Mouse (Mus musculus): ENCODE data around the gene B230219D22Rik. TPM values are rescaled to one million over a fixed set of nuclear protein-coding genes. Genes with fewer than 3 reads are reported as not detected.
"Not testable (repeated sequence)": the region's sequence is repeated elsewhere in the genome, so short reads cannot be mapped to it uniquely, and the experiment has no call there.

The B230219D22Rik gene
- total RNA-seq (2022), result 10 to 100 TPM; 67.1 to 69.6 (median 68.9) TPM

GRCm38 (mm10) chr13:55692535-55693242, at the start of gene B230219D22Rik:
TSS of gene B230219D22Rik (plus strand) at chr13:55693124.
- DNase-seq (ENCODE audit: low spot score in 2 of 2), result peak; percentile 79 to 86

DNA sequence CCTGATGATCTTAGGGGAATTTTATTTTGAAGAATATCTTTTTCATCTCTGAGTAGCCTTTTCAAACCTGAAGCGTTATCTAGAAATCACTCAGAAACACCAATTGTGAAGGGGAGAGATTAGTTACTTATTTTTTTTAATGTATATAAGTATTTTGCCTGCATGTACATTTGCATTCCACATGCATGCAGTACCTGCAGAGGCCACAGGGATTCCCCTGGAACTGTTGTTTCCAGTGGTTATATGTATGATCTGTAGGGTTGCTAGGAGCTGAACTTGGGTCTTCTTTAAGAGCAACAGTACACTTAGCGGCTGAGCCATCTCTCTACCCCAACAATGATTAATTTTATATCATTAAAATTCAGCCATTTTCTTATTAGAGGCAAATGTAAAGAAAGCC, 48.4 kb upstream of the B230219D22Rik start:
- DNase-seq (ENCODE audit: low spot score in 2 of 2), result no peak

- no peak for DNase-seq (ENCODE audit: low spot score in 2 of 2)
These were observed 42.8 kb upstream of the B230219D22Rik start for GRCm38 (mm10) chr13:55650098-55650497.

- no peak for DNase-seq (ENCODE audit: low spot score in 2 of 2)
These were observed 41.9 kb upstream of the B230219D22Rik start for GRCm38 (mm10) chr13:55650980-55651379.

- no peak for DNase-seq (ENCODE audit: low spot score in 2 of 2)
These were observed 24.4 kb upstream of the B230219D22Rik start for GRCm38 (mm10) chr13:55668550-55668949.

DNA sequence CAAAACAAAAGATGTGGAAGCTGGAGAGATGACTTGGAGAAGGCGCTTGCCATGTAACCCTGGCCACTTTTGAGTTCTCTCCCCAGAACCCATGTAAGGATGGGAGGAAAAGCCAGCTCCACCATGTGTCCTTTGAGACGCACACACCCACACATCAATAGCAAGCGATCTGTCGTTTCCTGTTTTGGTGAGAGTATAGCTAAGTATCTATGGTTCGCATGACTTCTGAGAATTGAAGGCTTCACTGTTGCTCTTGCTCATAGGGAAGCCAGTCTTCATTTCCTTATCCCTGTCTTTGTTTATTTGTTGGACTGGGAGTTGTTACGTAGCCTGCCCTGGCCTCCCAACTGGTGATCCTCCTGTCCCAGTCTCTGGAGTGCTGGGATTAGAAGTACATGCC, 20.2 kb upstream of the B230219D22Rik start:
- DNase-seq (ENCODE audit: low spot score in 2 of 2), result no peak

- DNase-seq (ENCODE audit: low spot score in 2 of 2), result no peak
These were observed 15.6 kb upstream of the B230219D22Rik start for GRCm38 (mm10) chr13:55677364-55677763.

GRCm38 (mm10) chr13:55682201-55682600, 10.7 kb upstream of the B230219D22Rik start:
- DNase-seq (ENCODE audit: low spot score in 2 of 2), result no peak

DNA sequence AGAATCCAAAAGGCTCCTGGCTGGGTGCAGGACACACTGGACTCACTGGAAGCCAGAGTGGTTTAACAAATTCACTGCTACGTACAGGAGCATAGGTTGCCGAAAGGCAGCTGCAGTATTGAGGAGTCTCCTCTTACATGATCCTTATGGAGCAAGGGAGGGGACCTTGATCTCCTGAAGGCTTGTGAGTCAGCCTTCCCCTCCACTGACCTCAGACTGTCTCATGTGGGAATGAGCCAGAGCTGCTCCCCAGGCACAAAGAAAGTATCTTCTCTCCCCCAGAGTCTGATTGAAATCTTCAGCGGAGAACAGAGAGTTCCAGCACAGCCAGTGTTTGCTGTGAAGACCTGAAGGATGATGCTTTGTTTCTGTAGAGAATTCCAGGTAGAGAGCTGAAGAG, 9.3 kb upstream of the B230219D22Rik start:
- no peak for DNase-seq (ENCODE audit: low spot score in 2 of 2)

DNA sequence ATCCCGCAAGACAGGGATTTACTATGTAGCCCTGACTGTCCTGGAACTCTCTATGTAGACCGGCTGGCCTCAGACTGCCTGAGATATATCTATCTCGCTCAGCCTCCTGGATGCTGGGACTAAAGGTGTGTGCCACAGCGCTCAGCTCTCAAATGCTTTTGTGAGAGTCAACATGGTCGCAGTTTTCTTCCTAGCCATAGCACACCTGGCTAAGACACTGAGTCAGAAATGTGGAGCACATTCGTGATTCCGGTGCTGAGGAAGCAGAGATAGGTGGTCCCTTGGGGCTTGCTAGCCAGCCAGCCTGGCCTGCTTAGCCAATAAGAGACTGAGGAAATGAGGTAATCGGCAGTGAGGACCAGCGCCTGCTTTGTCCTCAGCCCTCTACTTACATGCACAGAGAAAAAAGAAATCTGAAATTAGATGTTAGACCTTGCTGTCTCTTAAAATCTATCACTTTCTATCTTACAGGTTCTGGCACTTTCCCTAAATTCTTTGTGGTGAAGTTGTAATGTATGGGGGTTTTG, 6.8 kb upstream of the B230219D22Rik start:
- DNase-seq (ENCODE audit: low spot score in 2 of 2), result no peak

- DNase-seq (ENCODE audit: low spot score in 2 of 2), result no peak
These were observed 4.9 kb upstream of the B230219D22Rik start for GRCm38 (mm10) chr13:55687927-55688602.

GRCm38 (mm10) chr13:55693243-55693721, 358 bp downstream of the B230219D22Rik start:
- DNase-seq (ENCODE audit: low spot score in 2 of 2), result no peak

DNA sequence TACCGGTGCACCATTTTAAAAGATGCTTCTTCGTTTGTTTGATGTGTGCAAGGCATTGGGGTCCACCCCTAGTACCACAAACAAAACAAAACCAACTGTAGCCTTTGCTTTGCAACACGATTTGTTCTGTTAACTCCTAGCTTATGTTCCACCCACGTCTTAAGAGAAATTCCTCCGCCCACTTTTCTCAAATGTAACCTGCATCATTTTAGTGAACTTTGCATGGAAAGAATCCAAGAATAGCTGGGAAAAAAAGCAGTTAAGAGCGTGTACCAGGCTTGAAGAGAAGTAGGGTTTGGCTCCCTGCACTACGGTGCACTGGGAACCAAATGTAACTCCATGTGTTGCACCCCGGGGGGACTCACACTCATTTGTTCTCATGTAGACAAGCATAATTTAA, 1.2 kb downstream of the B230219D22Rik start:
- DNase-seq (ENCODE audit: low spot score in 2 of 2), result no peak

DNA sequence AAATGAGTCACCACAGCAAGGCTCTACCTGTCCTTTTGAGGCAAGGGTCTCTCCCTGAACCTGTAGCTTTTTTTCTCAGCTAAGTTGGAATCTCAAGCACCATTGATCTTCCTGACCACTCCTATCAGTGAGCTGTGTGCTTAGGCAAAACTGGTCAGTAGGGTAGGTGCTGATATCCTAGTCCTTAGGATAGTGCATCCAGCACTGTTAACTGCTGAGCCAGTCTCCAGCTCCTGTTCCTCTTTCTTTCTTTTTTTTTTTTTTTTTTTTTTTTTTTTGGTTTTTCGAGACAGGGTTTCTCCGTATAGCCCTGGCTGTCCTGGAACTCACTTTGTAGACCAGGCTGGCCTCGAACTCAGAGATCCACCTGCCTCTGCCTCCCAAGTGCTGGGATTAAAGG, 3.1 kb downstream of the B230219D22Rik start:
- not testable (repeated sequence) for DNase-seq (ENCODE audit: low spot score in 2 of 2)

GRCm38 (mm10) chr13:55704301-55704700, 11.4 kb downstream of the B230219D22Rik start:
- no peak for DNase-seq (ENCODE audit: low spot score in 2 of 2)

DNA sequence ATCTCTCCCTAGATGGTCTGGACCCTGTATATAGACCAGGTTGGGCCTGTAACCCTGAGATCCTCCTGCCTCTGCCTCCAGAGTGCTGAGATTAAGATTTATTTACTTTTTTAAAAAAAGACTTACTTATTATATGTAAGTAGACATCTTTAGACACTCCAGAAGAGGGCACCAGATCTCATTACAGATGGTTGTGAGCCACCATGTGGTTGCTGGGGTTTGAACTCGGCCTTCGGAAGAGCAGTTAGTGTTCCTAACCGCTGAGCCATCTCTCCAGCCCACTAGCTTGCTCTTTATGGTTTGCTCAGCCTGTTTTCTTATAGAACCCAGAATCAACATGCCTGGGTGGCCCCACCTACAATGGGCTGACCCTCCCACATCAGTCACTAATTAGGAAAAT, 19.9 kb downstream of the B230219D22Rik start:
- DNase-seq (ENCODE audit: low spot score in 2 of 2), result no peak

DNA sequence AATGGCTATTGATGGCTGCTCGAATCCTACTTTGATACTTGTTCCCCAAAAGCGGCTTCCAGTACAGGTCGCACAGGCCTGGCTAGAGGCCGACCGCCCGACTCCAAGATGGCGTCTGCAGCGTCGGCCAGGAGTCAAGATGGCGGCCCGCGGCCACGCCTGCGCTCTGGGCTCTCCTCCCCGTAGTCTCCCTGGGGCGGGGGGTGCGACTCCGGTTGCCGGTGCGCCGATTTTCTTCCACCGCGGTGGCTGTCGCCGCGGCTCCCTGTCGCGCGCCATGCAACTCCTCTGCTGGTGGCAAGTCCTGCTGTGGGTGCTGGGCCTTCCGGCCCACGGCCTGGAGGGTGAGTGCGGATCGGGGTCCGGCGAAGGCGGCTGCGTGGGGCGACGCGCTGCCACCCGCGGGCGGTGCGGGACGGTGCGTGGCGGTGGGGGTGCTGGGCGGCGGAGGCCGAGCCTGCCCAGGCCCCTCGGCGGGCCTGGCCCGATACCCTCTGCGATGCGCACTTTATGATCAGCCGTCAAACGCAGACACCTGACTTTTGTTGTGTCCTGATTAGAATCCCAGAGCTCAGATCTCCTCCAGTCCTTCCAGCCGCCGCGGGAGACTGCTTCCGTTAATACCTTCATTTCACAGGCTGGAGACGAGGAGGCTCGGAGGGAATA, 21.7 kb downstream of the B230219D22Rik start, which contains the start of gene Txndc15:
Gene Txndc15, plus strand, starts transcription at position 150 of the 666 bp plus-strand sequence.
- DNase-seq (ENCODE audit: low spot score in 2 of 2), result peak; percentile 68 to 84

GRCm38 (mm10) chr13:55715167-55715512, 22.2 kb downstream of the B230219D22Rik start:
- DNase-seq (ENCODE audit: low spot score in 2 of 2), result no peak

DNA sequence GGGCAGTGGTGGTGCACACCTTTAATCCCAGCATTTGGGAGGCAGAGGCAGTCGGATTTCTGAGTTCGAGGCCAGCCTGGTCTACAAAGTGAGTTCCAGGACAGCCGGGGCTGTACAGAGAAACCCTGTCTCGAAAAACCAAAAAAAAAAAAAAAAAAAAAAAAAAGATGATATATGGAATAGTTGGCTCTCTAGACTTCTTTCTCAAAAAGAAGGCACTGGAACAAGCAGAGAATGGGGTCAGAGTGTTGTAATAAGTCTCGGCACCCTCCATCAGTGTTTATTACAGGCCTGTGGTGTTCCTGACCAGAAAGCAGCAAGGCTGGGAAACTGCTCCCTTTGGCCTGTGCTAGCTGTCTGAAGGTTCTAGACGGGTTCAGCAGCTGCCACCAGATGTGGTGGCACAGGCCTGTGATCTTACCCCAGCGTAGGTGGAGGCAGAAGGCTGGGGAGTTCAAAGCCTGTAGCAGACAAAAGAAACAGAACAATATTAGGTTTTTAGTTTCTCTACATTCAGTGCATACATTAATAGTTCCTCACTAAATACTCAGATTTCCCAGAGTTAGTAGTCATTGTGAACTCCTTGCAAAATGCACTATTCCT, 23.1 kb downstream of the B230219D22Rik start:
- no peak for DNase-seq (ENCODE audit: low spot score in 2 of 2)

DNA sequence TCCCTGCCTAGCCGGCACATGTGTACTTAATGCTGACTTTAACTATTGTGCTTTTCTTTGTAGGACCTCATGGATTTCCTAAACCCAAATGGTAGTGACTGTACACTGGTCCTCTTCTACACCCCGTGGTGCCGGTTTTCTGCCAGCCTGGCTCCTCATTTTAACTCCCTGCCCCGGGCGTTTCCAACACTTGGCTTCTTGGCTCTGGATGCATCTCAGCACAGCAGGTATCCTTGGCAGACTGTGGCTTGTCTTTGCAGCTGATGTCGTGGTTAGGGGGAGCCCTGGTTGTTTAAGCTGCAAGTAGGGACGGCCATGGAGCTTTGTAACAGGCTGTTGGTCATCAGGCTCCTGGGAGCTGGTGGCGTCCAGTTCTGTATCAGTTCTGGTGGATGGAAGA, 28.6 kb downstream of the B230219D22Rik start:
- DNase-seq (ENCODE audit: low spot score in 2 of 2), result no peak

DNA sequence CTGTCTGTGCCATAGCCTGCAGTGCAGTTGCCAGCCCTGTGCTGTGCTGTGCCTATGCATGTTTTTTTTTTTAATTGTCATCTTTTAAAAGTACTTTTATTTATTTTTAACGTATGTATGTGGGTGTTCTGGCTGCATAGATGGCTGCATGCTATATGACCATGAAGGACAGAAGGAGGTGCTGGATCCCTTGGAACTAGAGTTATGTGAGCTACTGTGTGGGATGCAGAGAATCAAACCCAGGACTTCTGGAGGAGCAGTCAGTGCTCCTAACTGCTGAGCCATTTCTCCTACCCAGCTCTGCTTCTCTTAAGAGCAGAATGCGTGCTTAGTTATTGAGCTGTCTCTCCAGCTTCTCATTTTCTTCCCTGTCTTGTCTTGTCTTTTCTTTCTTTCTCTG, 29.1 kb downstream of the B230219D22Rik start:
- DNase-seq (ENCODE audit: low spot score in 2 of 2), result no peak

Measured in layer of hippocampus, adult 8-10 months (tissue).